Mouse (Mus musculus) urinary bladder, postnatal 36 days (tissue): Measurements from ENCODE around the gene Lgr4.

Source experiments
- DNase-seq, 2 experiments: peaks; one replicate each; pipeline ENCODE4 v3.0.0; 2022; ENCODE audit warnings: low spot score in 2 of 2, mixed read lengths in 1 of 2

The Lgr4 gene

DNA sequence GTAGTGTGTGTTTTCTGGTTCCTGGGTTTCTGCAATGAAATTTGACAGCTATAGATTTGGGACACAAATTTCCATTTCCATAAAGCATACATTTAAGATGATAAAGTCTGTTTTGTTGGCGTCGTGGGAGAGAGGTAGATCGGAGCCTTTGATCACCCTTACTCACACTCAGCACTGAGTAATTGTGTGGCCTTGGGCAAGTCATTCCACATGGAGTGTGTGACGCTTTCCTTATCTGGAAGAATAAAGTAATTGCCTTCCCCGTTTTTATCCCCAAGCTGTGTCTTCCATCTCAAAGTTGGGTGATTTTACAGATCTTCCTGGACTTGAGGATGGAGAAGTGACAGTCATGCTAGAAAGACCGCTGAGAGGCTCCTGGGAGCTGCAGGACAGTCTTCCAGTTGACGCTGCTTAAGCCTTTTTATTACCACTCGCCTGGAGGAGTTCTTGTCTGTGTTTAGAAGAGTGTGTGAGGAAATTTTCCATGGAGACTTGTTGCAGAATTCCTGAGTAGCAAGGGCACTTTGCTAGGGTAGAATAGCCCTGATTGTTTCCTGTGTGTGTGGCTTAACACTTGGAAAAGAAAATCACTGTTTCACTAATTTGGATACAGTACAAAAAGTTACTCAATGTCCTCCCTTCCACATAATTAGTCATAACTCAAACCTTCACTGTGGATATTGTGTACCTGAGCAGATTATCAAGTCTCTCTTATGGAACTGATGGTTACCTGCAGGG is 4.0 kb downstream of the Lgr4 start:
- DNase-seq, result no peak

DNA sequence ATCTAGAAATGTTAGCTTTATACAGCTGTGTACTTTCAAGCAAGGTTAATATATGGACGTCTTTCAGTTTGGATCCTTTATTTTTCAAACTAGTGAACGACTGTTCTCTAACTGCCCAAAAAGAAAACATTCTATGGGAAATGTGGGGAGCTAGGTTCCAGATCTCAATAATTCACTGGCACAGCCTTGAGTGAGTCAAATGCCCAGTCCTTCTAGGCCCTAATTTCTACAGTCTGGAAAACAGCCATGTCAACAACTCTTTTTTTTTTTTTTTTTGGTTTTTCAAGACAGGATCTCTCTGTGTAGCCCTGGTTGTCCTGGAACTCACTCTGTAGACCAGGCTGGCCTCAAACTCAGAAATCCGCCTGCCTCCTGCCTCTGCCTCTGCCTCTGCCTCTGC is 4.9 kb downstream of the Lgr4 start:
- DNase-seq, result no peak

DNA sequence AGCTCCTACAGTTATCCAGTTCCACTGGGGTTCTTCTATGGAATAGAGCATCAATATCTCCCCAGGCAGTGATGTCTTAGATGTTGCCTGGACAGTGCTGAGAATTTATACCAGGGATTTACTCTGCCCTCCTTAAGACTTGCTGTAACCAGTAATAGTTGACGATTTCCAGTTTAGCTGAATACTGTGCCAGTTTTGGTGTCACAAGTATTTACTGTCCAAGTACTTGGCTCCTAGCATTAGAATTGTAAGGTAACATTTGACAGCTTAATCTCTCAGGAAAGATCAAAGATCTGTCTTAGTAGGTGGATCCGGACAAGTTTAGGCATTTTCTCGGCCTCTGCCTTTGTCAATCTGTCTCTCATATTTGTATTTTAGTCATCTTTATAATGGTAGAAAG is 5.6 kb downstream of the Lgr4 start:
- no peak for DNase-seq

DNA sequence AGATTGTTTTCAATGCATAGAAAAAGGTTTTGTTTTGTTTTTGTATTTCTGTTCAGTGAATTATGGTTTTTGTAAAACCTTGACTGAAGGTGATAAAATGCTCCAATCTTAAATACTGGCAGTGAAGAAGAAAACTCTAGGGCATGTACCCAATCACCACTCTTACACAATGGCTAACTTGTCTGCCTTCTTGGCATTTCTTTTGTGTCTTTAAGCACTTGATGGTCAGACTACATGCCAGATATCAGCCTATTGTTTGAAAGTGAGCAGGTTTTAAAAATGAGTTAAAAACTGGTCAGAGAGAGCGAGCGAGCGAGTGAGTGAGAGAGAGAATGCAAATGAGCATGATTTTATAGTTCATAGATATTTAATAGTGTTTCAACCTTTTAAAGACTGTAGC is 6.5 kb downstream of the Lgr4 start:
- DNase-seq, result no peak

DNA sequence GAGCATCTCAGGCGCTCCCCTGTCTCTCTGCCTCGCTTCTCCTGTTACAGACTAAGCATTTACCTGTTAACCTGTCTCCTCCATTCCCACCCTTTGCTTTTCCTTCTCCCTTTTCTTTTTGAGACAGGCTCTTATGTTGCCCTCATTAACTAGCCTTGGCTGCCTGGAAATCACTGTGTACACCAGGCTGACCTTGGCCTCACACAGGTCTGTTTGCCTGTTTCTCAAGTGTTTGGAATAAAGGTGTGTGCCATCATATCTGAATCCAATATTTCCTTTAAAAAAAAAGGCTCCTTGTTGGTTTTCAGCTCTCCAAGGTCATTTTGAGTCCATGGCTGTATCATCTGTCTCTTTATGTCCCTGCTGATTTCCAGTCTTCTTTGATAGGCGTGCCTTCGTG is 9.5 kb downstream of the Lgr4 start:
- no peak for DNase-seq

DNA sequence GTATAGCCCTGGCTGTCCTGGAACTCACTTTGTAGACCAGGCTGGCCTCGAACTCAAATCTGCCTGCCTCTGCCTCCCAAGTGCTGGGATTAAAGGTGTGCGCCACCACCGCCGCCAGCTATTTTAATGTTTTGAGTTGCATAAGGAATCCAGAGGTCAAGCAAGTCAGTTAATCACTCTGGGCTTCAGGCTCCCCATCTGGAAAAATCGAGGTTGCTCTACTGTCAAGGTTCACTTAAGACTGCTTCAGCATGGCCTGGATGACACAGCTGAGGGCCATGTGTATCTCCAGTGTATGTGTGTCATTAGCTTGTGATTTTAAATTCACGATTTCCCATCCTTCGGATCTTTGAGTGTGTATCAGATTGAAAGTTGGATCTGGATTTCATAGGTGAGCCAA is 10.0 kb downstream of the Lgr4 start:
- no peak for DNase-seq

DNA sequence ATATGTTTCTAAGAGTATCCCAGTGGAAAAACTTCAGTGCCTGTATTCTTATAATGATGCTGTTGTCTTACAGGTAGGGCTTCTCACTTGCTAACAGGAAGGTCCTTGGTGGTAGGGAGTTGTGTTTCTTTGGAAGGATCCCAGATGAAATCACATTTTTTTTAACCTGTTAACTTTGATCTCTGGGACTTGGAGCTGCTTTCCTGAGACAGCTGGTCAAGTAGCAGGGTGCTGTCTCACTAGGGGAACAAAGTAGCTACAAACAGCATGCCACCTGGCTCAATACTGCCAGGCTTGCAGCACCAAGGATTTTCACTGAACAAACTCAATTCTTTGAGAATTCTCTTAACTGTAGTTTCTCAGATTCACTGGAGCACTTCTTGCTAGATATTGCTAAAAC is 10.4 kb downstream of the Lgr4 start:
- no peak for DNase-seq

DNA sequence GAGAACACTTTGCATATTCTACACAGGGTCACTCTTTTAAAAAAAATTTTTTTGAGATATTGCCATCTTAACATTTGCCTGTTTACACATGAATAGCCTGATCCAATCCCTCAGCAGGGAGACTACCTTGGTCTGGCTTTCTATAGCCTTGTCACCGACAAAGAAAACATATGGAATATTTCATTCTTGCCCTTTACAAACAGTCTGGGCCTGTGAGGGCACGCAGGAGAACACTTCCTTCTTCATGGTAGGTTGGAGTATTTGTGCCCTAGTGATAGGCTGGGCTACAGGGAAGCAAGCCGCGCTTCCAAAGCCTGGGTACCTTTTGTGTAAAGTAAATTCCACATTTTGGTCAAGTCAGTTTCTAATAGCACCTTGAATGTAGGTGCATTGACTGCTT is 11.3 kb downstream of the Lgr4 start:
- DNase-seq, result no peak

DNA sequence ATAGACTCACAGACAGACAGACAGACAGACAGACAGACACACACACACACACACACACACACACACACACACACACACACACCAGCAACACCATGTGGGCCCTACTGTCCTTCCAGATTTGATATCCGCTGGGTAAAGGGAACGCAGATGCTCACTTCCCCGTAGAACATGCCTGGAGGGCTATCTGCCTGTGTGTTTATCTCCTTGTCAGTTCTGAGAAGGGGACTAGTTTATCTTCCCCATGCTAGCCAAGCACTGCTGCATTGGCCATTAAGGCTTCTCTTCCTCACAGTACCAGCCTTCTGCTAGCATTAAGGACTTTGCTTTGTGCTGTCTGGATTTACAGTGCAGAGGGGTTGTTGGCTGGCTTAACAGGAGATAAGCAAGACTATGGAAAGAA is 11.8 kb downstream of the Lgr4 start:
- DNase-seq, result no peak

DNA sequence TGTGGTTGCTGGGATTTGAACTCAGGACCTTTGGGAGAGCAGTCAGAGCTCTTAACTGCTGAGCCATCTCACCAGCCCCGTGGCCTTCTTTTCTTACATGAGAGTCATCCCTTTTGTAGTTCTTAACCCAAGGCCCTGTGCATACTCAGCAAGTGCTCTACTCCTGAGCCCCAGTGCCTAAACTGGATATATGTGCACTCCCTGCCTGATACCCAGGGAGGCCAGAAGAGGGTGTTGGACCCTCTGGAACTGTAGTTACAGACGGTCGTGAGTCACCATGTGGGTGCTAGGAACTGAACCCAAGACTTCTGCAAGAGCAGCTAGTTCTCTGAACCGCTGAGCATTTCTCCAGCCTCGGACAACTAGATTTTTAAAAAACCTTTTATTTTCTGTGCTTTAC is 12.9 kb downstream of the Lgr4 start:
- no peak for DNase-seq

DNA sequence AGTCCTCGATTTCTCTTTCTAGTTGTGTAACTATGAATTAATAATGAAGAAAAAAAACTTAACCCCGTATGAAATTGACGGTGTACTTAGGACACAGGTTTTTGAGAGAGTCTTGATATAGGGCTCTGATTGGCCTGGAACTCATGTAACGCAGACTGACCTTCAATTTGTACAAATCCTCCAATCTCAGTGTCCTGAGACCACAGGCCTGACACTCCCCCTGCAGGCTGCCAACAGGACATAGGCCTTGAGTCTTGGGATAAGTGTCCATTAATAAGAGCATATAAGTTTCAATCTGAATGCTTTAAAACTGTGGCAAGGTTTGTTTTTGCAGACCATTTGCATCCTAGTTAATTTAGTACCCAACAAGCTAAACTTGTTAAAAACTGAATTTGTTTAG is 13.3 kb downstream of the Lgr4 start:
- no peak for DNase-seq

DNA sequence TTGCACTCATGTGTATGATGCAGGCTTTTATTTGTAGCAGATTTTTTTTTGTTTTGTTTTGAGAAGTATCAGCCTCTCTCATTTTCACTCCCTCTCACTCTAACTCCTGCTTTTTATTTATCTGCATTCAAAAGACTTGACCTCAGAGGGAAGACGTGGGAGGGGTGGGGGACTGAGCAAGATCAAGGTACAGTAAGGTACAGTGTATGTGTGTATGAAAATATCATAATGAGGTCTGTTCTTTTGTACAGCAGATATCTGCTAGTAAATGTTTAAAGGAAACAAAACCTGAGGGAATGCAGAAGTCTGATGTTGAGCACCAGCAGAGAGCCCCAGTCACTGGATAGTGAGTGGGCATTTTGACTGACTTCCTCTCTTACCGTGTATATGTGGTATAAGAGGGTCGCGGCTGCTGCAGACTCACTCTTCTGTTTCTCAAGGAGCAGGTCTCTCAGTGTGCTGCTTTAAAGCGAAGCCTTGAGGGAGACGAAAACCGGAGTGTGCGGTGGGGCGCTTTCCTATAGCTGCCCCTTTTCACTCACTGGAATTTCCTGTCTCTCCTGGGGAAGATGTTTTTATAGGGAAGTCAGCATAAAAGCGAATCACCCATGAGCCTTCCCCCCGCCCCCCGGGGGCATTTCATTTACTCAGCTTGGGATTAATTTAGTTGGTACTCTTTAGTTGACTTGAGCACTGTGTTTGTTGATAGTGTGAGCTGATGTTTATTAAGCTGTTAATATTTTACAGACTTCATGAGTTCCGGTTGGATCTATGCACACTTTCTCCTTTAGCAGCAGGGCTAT is 14.7 kb downstream of the Lgr4 start:
- DNase-seq, result no peak

DNA sequence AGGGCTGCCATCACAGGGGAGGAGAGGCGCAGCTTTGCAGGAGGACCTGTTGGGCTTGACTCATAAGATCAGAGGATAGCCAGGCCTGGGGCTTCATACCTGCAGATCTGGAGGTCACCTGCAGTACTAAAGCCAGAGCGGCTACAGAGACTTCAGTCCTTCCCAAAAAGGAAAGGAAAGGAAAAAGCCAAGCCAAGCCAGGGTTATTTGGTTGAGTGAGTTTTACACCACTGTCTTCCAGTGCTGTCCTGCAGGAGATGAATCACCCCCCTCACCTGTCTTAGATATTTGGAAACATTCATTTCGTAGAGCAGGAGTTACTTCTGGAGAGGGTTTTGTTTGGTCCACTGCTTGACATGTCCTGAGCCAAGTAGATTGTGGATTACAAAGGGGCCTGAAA is 15.7 kb downstream of the Lgr4 start:
- DNase-seq, result no peak

DNA sequence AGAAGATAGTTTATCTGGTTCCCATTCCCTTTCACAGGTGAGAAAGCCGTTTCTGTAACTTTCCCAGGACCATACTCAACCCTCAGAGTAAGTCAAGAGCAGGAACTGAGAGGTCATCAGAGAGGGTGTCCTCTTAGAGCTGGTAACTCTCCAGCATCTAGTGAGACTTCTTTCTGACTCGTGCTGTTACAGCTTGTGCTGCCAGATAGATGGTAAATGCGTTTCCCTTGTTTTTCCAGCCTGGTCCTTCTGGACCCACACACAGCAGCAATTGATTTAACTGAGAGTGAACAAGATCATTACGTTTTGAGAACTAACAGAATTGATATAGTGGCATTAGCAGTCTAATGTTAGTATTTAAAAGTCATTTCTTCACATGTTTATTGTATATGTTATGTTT is 16.6 kb downstream of the Lgr4 start:
- DNase-seq, result no peak

DNA sequence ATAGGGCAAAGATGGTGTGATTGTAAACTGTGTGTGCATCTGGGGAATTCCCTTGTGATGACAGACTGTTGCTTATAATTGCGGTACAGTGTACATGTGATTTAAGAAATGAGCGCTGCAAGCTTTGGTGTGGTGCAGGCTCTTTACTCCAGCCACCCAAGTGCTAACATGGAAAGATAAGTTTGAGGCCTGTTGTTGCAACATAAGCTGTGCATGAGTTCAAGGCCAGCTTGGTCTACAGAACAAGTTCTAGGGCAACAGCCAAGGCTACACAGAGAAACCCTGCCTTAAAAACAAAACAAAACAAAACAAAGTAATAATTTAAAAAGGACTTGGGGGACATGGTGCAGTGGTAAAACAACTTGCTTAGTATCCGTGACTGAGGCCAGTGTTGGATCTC is 17.7 kb downstream of the Lgr4 start:
- no peak for DNase-seq

DNA sequence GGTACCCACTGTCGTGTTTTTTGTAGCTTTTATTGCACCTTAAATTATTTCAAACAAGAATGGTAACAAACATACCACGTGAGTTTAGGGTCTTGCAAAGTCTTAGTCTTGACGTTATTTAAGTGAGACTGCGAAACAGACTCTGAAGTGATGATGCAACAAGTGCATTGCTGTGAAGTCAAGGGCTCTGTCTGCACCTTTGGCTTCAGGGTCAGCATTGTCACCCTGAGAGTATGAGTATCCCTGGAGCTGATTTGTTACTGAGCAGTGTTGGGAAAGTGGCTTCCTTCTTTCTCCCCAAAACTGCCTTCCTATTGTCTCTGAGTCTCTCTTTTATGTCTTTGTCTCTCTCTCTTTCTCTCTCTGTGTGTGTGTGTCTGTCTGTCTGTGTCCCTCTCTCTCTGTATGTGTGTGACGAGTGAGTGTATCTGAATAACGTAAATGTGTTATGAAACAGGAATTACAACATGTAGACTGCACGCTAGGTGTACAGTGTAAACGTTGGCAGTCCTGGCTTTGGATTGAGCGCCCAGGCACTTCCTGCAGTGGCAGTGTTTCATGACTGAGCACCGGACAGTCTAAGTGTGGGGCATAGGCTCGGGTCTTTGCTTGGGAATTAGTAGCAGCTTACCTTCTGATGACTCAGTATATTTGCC is 18.4 kb downstream of the Lgr4 start:
- no peak for DNase-seq

DNA sequence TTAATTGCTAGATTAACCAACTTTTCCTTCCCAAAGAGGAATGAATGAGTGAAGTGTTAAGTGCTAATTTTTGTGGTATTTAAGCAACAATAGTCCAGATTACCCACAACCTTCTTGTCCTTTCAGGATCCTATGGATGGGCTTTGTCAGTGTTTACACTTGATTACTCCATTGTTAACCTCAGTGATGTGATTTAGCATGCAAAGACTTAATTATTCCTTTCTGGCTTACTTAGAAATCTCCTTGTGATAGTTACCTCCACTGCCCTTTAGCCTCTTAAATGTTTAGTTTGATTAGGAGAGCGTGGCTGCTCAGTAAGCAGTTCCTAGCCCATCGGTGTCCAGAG is 18.9 kb downstream of the Lgr4 start:
- DNase-seq, result no peak

DNA sequence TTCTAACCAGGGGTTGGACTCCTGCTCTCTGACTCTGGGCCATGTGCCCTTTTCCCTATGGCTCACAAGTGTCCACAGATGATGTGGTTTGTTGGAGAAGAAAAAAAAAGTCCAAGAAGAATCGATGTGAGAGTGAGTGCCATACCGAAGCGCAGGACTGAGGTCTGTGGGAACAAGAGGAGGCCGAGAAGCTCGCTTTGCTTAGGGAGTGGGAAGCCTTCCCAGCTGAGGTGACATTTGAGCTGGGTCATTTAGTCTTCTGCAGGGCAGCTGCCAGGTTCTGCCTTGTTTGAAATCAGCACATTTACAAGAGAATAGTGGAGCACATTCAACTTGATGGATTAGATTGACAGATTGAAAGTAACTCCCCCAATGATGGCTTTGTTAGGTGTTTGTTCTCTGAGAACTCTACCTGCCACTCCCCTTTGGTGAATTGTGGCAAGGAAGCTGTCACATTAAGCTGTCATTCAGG is 24.6 kb downstream of the Lgr4 start:
- no peak for DNase-seq

DNA sequence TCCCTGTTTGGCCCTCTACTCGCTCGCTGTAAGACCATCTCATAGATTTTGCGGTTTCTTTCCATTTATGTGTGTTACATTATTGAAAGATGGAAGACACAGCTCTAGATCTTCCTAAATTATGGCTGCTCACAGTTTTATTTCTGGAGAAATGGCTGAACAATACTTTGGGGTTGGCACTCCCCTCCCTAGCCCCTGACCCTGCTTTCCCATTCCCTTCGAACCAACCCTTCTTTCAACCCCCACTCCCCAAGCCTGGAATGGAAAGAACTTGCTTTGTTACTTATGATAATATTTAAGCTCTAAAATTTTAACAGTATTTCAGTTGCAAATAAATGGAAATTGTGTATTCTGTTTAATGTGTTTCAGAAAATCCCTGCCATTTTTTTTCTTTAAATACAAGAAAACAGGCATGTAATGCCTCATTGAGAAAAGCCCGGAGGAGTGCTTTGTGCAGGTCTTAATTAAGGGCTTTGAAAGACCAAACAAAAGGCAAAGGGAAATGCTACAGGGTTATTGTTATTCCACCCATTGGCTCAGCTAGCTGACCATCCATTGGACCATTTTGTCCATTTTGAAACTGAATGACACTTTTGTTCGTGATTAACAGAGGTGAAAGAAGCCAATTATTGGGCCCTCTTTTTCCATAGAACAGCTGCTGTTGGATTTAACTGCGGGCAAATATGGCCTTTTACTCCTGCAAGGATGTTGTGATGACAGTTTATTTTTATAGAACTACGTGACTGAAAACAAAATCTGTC is 25.5 kb downstream of the Lgr4 start:
- no peak for DNase-seq

DNA sequence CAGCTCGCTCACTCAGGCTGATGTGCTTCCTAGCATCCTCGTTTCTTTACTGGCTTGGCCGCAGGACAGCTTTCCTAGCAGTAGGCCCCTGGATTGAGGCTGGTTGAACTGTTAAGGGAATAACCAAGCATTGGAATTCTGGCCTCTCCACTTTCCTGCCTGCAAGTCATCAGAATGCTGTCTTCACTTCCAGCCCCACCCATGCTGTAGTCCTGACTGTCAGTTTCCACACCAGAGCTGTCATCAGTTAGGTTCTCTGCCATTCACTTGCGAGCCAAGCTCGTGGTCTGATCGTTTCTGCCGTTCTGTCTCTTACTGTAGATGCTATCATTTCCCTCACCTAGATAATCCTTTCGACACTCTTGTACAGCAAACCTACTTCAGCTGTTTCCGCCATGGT is 27.5 kb downstream of the Lgr4 start:
- no peak for DNase-seq

DNA sequence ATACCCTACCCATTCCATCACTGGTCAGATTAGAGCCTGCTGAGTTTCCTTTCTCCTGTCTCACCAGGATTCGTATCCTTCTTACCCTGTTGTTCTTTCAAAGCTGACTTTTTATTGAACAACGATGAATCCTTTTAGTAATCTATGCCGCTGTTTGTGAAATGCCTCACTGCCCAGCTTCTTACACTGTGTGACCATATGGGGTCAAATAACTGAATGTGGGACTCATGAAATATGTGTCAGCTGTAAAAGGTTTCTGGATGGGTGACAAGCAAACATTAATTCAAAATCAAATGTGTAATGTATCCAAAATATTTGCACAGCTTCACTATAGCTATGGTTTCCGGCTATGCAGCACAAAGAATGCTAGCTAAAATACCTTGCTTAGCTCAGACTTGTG is 28.1 kb downstream of the Lgr4 start:
- DNase-seq, result no peak

DNA sequence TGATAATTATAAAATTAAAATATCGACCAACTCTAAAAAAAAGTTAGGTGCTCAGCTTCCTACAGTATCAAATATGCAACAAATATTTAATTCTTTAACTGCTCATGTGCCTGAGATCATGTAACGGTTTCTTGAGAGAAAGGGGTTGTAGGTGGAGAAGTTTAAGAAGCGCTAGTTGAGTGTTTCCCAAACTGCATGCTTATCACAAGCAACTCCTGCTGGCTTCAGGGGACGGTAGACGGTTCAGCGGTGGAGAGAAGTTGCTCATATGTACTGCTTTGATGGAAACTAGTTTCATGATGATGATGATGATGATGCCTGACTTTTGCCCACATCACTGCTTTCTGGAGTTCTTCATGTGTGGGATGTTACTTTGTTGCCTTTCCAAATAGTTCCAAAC is 29.0 kb downstream of the Lgr4 start:
- no peak for DNase-seq
